Mouse (Mus musculus) CH12.LX (cell line): ENCODE results near the gene Tmem214.

Experiments
- CHD1 ChIP-seq: IDR thresholded peaks from 2 replicates; pipeline ENCODE4 v1.6.1; 2012; ENCODE audit warnings: low read depth, low read length, improper control_type of control experiment, inconsistent platforms
- CTCF ChIP-seq, 2 experiments: IDR thresholded peaks in 1 of 2; conservative IDR thresholded peaks in 1 of 2; 2 replicates each; pipeline ENCODE4 v1.5.1; 2011 to 2012; ENCODE audit warnings: low read depth in 2 of 2, low read length in 2 of 2, improper control_type of control experiment in 1 of 2, inconsistent platforms in 1 of 2, mild to moderate bottlenecking in 1 of 2, moderate library complexity in 1 of 2
- E2F4 ChIP-seq: IDR thresholded peaks from 2 replicates; pipeline ENCODE4 v1.6.1; 2011; ENCODE audit warnings: low read depth, low read length, improper control_type of control experiment; ENCODE audit not compliant: insufficient replicate concordance
- GABPA ChIP-seq: IDR thresholded peaks from 2 replicates; pipeline ENCODE4 v1.6.1; 2012; ENCODE audit warnings: low read depth, low read length, improper control_type of control experiment, inconsistent platforms; ENCODE audit not compliant: insufficient replicate concordance
- NRF1 ChIP-seq: IDR thresholded peaks from 2 replicates; pipeline ENCODE4 v1.6.1; 2014; ENCODE audit warnings: low read depth, mild to moderate bottlenecking, inconsistent platforms, low read length, improper control_type of control experiment, moderate library complexity
- POLR2A ChIP-seq: IDR thresholded peaks from 2 replicates; pipeline ENCODE4 v1.6.1; 2011; ENCODE audit warnings: low read depth, mild to moderate bottlenecking, improper control_type of control experiment, low read length
- TCF12 ChIP-seq: IDR thresholded peaks from 2 replicates; pipeline ENCODE4 v1.6.1; 2014; ENCODE audit warnings: low read depth, mild to moderate bottlenecking, inconsistent platforms, low read length, improper control_type of control experiment
- USF1 ChIP-seq: IDR thresholded peaks from 2 replicates; pipeline ENCODE4 v1.6.1; 2014; ENCODE audit warnings: low read depth, mild to moderate bottlenecking, inconsistent platforms, low read length, improper control_type of control experiment
- ZC3H11A ChIP-seq: IDR thresholded peaks from 2 replicates; pipeline ENCODE4 v1.6.1; 2012; ENCODE audit warnings: low read depth, mild to moderate bottlenecking, inconsistent platforms, low read length, improper control_type of control experiment
- ZNF384 ChIP-seq: IDR thresholded peaks from 2 replicates; pipeline ENCODE4 v1.6.1; 2012; ENCODE audit warnings: low read depth, low read length, improper control_type of control experiment, inconsistent platforms

- TF ChIP-seq GABPA (no peak; the same call in 1 of the 2 replicates), POLR2A (peak; percentile 88), USF1 (no peak), CHD1 (0 out of 2 replicates have a peak, but pooled peaks have one; percentile 57), CTCF (conservative IDR thresholded peaks at IDR 0.05 in 1 of 2, IDR thresholded peaks at IDR 0.05 in 1 of 2; ENCODE audit: low read depth in 2 of 2, low read length in 2 of 2) (no peak), NRF1 (peak; percentile 68), ZNF384 (no peak), E2F4 (0 out of 2 replicates have a peak, but pooled peaks have one; percentile 66), ZC3H11A (no peak), TCF12 (peak; percentile 92)
Measured at GRCm38 (mm10) chr5:30869405-30870130, 1.8 kb downstream of the Tmem214 start.
